Mouse (Mus musculus): ENCODE data around the gene Vars2. TPM values are rescaled to one million over a fixed set of nuclear protein-coding genes. Genes with fewer than 3 reads are reported as not detected.
A peak's percentile ranks its signal among the peaks of the same experiment; 100 is the strongest.

The Vars2 gene
- total RNA-seq (2021) = 49.6 and 52.0 TPM in 2 replicates
- long read RNA-seq, experiment 1, full-length matches to known transcripts = 21 of 34 reads
- long read RNA-seq, experiment 1, partial matches to known transcripts = 7 of 34 reads
- long read RNA-seq, experiment 1, other reads (novel, unspliced or antisense) = 6 of 34 reads
- long read RNA-seq, experiment 2, full-length matches to known transcripts = 17 of 30 reads
- long read RNA-seq, experiment 2, partial matches to known transcripts = 4 of 30 reads
- long read RNA-seq, experiment 2, other reads (novel, unspliced or antisense) = 9 of 30 reads

GRCm38 (mm10) chr17:35667334-35668065 lies at the start of gene Vars2:
Gene Vars2 (minus strand): TSS chr17:35667592.
- DNase-seq = peak; percentile 98

GRCm38 (mm10) chr17:35717080-35717479 lies 49.7 kb upstream of the Vars2 start:
- DNase-seq = no peak

GRCm38 (mm10) chr17:35716114-35716513 lies 48.7 kb upstream of the Vars2 start:
- no peak for DNase-seq

- DNase-seq = peak; percentile 75
Measured at GRCm38 (mm10) chr17:35710705-35711347, 43.4 kb upstream of the Vars2 start.

GRCm38 (mm10) chr17:35708611-35709010 lies 41.2 kb upstream of the Vars2 start:
- DNase-seq = no peak

GRCm38 (mm10) chr17:35707929-35708328 lies 40.5 kb upstream of the Vars2 start:
- no peak for DNase-seq

- DNase-seq = peak; percentile 76
Measured at GRCm38 (mm10) chr17:35705836-35706235, 38.4 kb upstream of the Vars2 start.

GRCm38 (mm10) chr17:35704621-35705464 lies 37.5 kb upstream of the Vars2 start, which contains the start of gene Ddr1:
Gene Ddr1 (minus strand): TSS chr17:35704621.
- DNase-seq = no peak

- no peak for DNase-seq
Measured at GRCm38 (mm10) chr17:35703751-35704271, 36.4 kb upstream of the Vars2 start.

GRCm38 (mm10) chr17:35703065-35703464 lies 35.7 kb upstream of the Vars2 start:
- DNase-seq = no peak

GRCm38 (mm10) chr17:35702605-35703004 lies 35.2 kb upstream of the Vars2 start:
- DNase-seq = no peak

- DNase-seq = peak; percentile 42
Measured at GRCm38 (mm10) chr17:35701978-35702461, 34.6 kb upstream of the Vars2 start.

GRCm38 (mm10) chr17:35701203-35701977 lies 34.0 kb upstream of the Vars2 start:
- DNase-seq = no peak

- peak; percentile 88 for DNase-seq
Measured at GRCm38 (mm10) chr17:35700371-35700961, 33.1 kb upstream of the Vars2 start.

- peak; percentile 93 for DNase-seq
Measured at GRCm38 (mm10) chr17:35699919-35700318, 32.5 kb upstream of the Vars2 start.

- DNase-seq = no peak
Measured at GRCm38 (mm10) chr17:35698501-35698883, 31.1 kb upstream of the Vars2 start.

GRCm38 (mm10) chr17:35697759-35698500 lies 30.5 kb upstream of the Vars2 start:
- DNase-seq = peak; percentile 78

GRCm38 (mm10) chr17:35697429-35697758 lies 30.0 kb upstream of the Vars2 start:
- DNase-seq = no peak

- DNase-seq = no peak
Measured at GRCm38 (mm10) chr17:35696691-35697090, 29.3 kb upstream of the Vars2 start.

GRCm38 (mm10) chr17:35695289-35695688 lies 27.9 kb upstream of the Vars2 start:
- DNase-seq = peak; percentile 68

Data from adrenal gland, postnatal 14 days (tissue).